Mouse (Mus musculus) stomach, postnatal 0 days (tissue): ENCODE measurements around the gene Epha6.

Source experiments
- CTCF ChIP-seq: IDR thresholded peaks from 2 replicates; pipeline ENCODE4 v1.5.1; 2016; ENCODE audit warnings: antibody characterized with exemption, low read depth, mild to moderate bottlenecking, moderate library complexity
- EP300 ChIP-seq: optimal IDR thresholded peaks from 2 replicates; pipeline ENCODE3; 2016; ENCODE audit warnings: antibody characterized with exemption

- TF ChIP-seq CTCF = no peak
- TF ChIP-seq EP300 = no peak
Observed at GRCm38 (mm10) chr16:59769936-59770335, 835.4 kb downstream of the Epha6 start.
